Mouse (Mus musculus): ENCODE data around the gene Prkcg.

Prkcg gene

DNA sequence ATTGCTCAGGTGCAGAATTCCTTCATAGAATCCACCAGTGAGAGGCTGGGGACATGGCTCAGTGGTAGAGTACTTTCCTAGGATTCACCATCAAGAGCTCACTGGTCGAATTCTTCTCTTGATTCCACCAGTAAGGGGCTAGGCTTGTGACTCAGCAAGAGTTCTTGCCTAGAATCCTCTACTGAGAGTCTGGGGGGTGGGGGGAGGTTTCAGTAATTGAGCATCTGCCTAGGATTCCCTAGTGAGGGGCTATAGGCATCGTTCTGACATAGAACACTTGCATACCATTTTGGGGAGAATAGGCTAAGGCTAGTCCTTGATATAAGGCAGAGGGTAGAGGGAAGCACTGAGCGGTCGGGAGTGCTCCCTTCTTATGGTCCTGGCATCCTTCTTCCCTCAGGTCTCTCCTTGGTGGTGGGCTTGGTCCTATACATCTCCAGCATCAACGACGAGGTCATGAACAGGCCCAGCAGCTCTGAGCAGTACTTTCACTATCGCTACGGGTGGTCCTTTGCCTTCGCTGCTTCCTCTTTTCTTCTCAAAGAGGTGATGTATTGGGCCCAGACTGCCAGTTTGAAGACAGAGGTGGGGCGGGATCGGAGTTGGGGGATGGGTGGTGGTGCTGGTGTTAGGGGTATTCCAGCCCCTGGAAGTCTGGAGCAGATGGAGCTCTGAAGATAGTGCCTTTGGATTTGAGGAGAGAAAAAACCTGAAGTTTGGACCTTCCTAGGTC is 76.7 kb downstream of the Prkcg start:
- peak; percentile 92 for DNase-seq (ENCODE audit: low read depth, low spot score)

DNA sequence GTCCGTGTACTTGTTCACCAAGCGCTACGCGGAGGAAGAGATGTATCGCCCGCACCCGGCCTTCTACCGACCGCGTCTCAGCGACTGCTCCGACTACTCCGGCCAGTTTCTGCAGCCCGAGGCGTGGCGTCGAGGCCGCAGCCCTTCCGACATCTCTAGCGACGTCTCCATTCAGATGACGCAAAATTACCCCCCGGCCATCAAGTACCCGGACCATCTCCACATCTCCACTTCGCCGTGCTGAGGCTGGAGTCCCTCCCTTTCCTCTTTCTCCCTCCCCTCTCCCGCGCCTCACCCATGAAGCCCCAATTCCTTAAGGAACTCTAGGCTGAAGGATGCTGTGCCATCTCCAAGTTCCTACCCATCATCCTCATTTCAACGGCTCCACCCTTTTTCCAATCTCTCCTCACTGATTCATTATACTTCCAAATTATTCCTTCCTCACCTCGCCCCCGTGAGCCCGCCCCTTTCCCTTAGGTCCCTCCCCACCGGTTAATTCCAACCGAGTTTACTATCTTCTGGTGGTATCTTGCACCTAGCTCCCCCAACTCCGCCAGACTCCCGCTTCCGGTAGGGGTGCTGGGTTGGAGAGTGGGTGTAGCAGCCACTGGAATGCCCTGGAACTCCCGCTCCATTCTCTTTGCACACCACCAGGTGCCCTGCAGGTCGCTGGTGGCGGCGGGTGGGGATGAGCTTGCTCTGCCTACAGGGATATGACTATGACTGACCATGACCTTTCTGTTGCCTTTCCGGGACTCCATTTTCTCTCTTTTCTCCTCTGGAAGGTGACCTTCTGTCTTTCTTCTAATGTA is 77.9 kb downstream of the Prkcg start:
- DNase-seq (ENCODE audit: low read depth, low spot score), result peak; percentile 90

DNA sequence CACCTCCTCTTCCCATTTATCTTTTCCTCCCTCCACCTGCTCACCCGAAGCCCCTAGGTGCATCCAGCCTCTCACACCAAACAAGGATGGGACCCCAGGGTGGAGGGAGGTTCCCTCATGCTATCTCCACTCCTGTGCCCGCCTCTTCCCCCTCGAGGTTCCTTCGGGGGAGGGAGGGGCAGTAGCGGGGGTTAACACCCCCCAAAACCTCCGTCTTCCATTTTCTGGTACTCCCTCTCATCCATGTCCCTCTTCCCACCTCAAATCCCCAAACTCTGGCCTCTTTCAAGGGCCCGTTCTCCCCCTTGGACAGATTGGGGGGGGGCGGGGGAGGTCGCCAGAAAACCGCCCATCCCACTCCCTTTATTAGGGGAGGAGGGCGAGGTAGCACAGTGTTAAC is 78.6 kb downstream of the Prkcg start:
- peak; percentile 67 for DNase-seq (ENCODE audit: low read depth, low spot score)

DNA sequence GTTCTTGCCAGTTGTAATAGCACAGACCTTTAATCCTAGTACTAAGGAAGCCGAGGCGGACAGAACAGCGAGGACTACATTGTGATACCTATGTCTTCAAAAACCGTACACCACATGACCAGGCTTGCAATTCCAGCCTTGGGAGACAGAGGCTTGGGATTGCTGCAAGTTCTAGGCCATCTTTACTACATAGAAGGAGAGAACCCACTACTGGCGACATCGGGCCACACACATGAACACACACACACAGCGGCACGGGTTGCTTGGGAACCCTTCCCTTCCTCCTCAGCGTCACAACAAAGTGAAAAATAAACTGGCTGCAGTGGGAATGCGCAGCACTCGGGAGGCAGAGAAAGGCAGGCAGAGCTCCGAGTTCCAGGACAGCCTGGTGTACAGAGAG is 79.3 kb downstream of the Prkcg start:
- peak; percentile 70 for DNase-seq (ENCODE audit: low read depth, low spot score)

DNA sequence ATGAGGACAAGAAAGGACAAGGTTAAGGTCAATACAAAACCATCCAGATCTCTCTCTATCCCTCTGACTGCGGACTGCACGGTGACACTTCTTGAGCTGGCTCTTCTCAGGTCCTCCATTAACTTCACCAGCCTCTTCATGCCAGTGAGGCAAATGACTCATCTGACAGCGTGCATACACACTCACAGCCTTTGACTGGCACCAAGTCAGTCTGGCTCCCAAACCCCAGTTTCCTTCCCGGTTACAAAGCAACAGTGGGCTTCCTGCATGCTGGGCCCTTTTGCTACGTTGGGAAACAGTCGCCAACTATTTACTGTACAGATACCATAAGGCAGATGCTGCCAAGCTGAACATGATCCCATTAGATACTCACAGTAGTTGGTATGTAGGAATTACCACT is 80.2 kb downstream of the Prkcg start:
- DNase-seq (ENCODE audit: low read depth, low spot score), result no peak

DNA sequence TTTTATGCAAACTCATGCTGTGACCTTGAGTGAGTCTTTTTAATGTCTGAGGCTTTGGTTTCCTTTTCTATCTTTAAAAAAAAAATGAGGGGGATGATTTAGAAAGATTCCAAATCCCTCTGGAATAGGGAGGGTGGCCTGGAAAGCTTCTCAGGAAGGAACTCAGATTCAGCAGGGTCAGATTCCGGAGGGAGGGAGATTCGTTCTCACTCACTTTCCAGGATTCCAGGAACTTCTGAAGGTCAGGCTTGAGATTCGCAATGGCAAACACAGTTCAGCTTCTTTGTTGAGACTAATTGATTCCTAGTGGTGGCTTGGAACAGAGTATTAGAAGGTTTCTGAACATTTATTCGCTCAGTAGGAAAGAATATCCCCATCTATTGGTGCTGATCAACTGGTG is 81.4 kb downstream of the Prkcg start:
- peak; percentile 74 for DNase-seq (ENCODE audit: low read depth, low spot score)

DNA sequence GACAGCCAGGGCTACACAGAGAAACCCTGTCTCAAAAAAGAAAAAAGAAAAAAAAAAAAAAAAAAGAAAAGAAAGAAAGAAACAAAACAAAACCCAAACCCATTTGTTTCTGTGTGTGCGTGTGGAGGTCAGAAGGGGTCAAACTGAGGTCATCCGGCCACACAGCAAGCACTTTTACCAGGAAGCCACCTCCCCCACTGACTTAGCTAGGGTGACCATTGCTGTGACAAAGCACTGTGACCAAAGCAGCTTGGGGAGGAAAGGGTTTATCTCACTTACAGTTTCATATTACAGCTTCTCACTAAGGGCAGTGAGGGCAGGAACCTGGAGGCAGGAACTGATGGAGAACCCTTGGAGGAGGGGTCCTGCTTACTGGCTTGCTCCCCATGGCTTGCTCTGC is 83.4 kb downstream of the Prkcg start:
- peak; percentile 86 for DNase-seq (ENCODE audit: low read depth, low spot score)

DNA sequence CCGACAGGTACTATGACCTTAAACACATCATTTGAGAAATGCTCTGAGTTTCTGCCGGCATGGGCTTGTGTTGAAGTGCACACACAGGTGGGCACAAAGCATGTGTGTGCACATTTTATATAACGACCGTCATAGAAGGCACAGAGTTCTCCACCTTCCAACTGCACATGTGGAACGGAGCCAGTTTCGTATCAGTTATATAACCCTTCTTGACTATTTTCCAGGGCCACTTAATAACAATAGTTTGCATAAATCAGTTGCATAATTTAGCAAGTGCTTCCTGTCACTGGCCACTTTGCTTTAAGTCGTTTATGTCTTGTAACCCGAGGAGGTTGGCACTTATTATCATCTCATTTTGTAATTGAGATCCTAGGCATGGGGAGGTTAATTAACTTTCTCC is 84.8 kb downstream of the Prkcg start:
- DNase-seq (ENCODE audit: low read depth, low spot score), result no peak

DNA sequence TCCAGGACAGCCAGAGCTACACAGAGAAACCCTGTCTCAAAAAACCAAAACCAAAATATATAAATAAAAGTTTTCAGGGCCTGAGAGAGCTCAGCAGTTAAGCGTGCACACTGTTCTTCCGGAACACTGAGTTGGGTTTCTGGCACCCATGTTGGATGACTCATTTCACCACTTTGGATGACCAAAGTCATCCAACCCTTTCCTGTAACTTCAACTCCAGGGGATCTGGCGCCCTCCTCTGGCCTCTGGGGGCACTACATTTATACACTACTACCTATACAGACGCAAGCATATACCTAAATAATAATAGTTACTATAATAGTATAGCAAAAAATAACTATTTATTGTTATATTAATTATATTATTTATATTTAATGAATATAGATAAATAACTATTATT is 87.9 kb downstream of the Prkcg start:
- peak; percentile 78 for DNase-seq (ENCODE audit: low read depth, low spot score)
